Mouse (Mus musculus) kidney, embryonic 15.5 days (tissue): ENCODE results near the gene Ccnyl1. TPM values are rescaled to one million over a fixed set of nuclear protein-coding genes. Genes with fewer than 3 reads are reported as not detected.
A peak's percentile ranks its signal among the peaks of the same experiment; 100 is the strongest.

Source experiments
- ATAC-seq: fragments of 200-750 bp; cut with Nextera tagmentation; replicated peaks from 2 replicates; pipeline ENCODE4 v1.8.0; 2017; ENCODE audit warnings: moderate TSS enrichment; ENCODE audit not compliant: low FRiP score
- H3K27ac ChIP-seq: fragments of 300-500 bp; sonication (generic); 2 replicates; pipeline ENCODE4 v1.5.1; 2015; ENCODE audit warnings: mild to moderate bottlenecking, inconsistent platforms
- H3K27me3 ChIP-seq: fragments of 300-500 bp; sonication (generic); 2 replicates; pipeline ENCODE4 v1.6.1; 2015; ENCODE audit warnings: inconsistent platforms
- H3K36me3 ChIP-seq: fragments of 300-500 bp; sonication (generic); 2 replicates; pipeline ENCODE4 v1.6.1; 2015; ENCODE audit warnings: inconsistent platforms
- H3K4me1 ChIP-seq: fragments of 300-500 bp; sonication (generic); 2 replicates; pipeline ENCODE4 v1.6.1; 2015; ENCODE audit warnings: inconsistent platforms
- H3K4me2 ChIP-seq: fragments of 300-500 bp; sonication (generic); 2 replicates; pipeline ENCODE4 v1.6.1; 2015; ENCODE audit warnings: moderate library complexity, mild to moderate bottlenecking, inconsistent platforms
- H3K4me3 ChIP-seq: fragments of 300-500 bp; sonication (generic); replicated peaks from 2 replicates; pipeline ENCODE4 v1.5.1; 2015; ENCODE audit warnings: mild to moderate bottlenecking, inconsistent platforms
- H3K9ac ChIP-seq: fragments of 300-500 bp; sonication (generic); 2 replicates; pipeline ENCODE4 v1.6.1; 2015; ENCODE audit warnings: mild to moderate bottlenecking, inconsistent platforms
- H3K9me3 ChIP-seq: fragments of 300-500 bp; sonication (generic); replicated peaks from 2 replicates; pipeline ENCODE4 v1.6.1; 2016; ENCODE audit warnings: inconsistent platforms
- WGBS: fragments of 180-500 bp; shearing (Covaris S2); methylation state at CpG from one replicate; pipeline ENCODE4 v1.1.7; 2015; ENCODE audit warnings: mixed read lengths; 5-methylcytosine and 5-hydroxymethylcytosine counted together
- polyA plus RNA-seq: library from polyadenylated mRNA; unstranded; fragments of >200 nt; fragmentation: Nextera tagmentation; extraction: Ambion mirVana; gene quantifications from 2 replicates; pipeline ENCODE4 v1.2.1, GENCODE M21; 2015

Ccnyl1 gene
- polyA plus RNA-seq, 1 experiment from 2014 or later = 5.0 TPM

GRCm38 (mm10) chr1:64709891-64710290 is 19.6 kb downstream of the Ccnyl1 start:
- no peak overlapping the region for H3K4me2 ChIP-seq
- no peak for ATAC-seq
- no peak overlapping the region for H3K27ac ChIP-seq
- H3K9ac ChIP-seq = no peak overlapping the region
- H3K4me1 ChIP-seq = no peaks in the 10 kb centered on the region
- WGBS = 14% methylated on average over 2 of the region's 2 CpGs
- H3K4me3 ChIP-seq = no peak overlapping the region
- no peaks in the 10 kb centered on the region for H3K27me3 ChIP-seq
- H3K36me3 ChIP-seq = peaks cover 25% of the 10 kb centered on the region
- no peaks in the 10 kb centered on the region for H3K9me3 ChIP-seq

GRCm38 (mm10) chr1:64712006-64712760 is 21.9 kb downstream of the Ccnyl1 start:
- H3K36me3 ChIP-seq = peaks cover 40% of the 10 kb centered on the region
- H3K27ac ChIP-seq = no peak overlapping the region
- H3K9ac ChIP-seq = no peak overlapping the region
- ATAC-seq = no peak
- H3K4me1 ChIP-seq = no peaks in the 10 kb centered on the region
- WGBS = 82% methylated on average over 14 of the region's 14 CpGs
- no peaks in the 10 kb centered on the region for H3K27me3 ChIP-seq
- H3K9me3 ChIP-seq = no peaks in the 10 kb centered on the region
- H3K4me2 ChIP-seq = no peak overlapping the region
- no peak overlapping the region for H3K4me3 ChIP-seq

- Histone ChIP-seq H3K36me3 (peaks cover 47% of the 10 kb centered on the region), H3K27me3 (no peaks in the 10 kb centered on the region), H3K4me1 (no peaks in the 10 kb centered on the region), H3K9ac (no peak overlapping the region), H3K9me3 (no peaks in the 10 kb centered on the region), H3K4me3 (no peak overlapping the region), H3K4me2 (no peak overlapping the region), H3K27ac (no peak overlapping the region)
- no peak for ATAC-seq
- WGBS = 61% methylated on average over 2 of the region's 2 CpGs
These were observed 25.2 kb downstream of the Ccnyl1 start for GRCm38 (mm10) chr1:64715458-64715857.

- H3K9me3 ChIP-seq = no peaks in the 10 kb centered on the region
- WGBS = 83% methylated on average over 7 of the region's 7 CpGs
- no peak for ATAC-seq
- peaks cover 60% of the 10 kb centered on the region for H3K36me3 ChIP-seq
- no peaks in the 10 kb centered on the region for H3K4me1 ChIP-seq
- no peak overlapping the region for H3K9ac ChIP-seq
- no peak overlapping the region for H3K27ac ChIP-seq
- no peak overlapping the region for H3K4me3 ChIP-seq
- H3K27me3 ChIP-seq = no peaks in the 10 kb centered on the region
- no peak overlapping the region for H3K4me2 ChIP-seq
These were observed 26.5 kb downstream of the Ccnyl1 start for GRCm38 (mm10) chr1:64716589-64717304.

- 0 out of 2 replicates have a peak, but pooled peaks have one; percentile 66 for ATAC-seq
- H3K4me2 ChIP-seq = no peak overlapping the region
- H3K36me3 ChIP-seq = peaks cover 66% of the 10 kb centered on the region
- H3K27me3 ChIP-seq = no peaks in the 10 kb centered on the region
- no peak overlapping the region for H3K27ac ChIP-seq
- no peak overlapping the region for H3K4me3 ChIP-seq
- H3K4me1 ChIP-seq = no peaks in the 10 kb centered on the region
- no peak overlapping the region for H3K9ac ChIP-seq
- H3K9me3 ChIP-seq = no peaks in the 10 kb centered on the region
These were observed 27.2 kb downstream of the Ccnyl1 start for GRCm38 (mm10) chr1:64717504-64717903.

GRCm38 (mm10) chr1:64721034-64721587 is 30.9 kb downstream of the Ccnyl1 start:
- ATAC-seq = no peak
- Histone ChIP-seq H3K9me3 (no peaks in the 10 kb centered on the region), H3K4me3 (no peak overlapping the region), H3K27me3 (no peaks in the 10 kb centered on the region), H3K9ac (no peak overlapping the region), H3K36me3 (peaks cover 55% of the 10 kb centered on the region), H3K27ac (no peak overlapping the region), H3K4me1 (no peaks in the 10 kb centered on the region), H3K4me2 (no peak overlapping the region)
- WGBS = 79% methylated on average over 10 of the region's 10 CpGs

GRCm38 (mm10) chr1:64730046-64730445 is 39.8 kb downstream of the Ccnyl1 start:
- Histone ChIP-seq H3K9me3 (no peaks in the 10 kb centered on the region), H3K4me2 (no peak overlapping the region), H3K4me3 (no peak overlapping the region), H3K9ac (no peak overlapping the region), H3K4me1 (peaks cover 22% of the 10 kb centered on the region), H3K36me3 (peaks cover 12% of the 10 kb centered on the region), H3K27me3 (peaks cover 26% of the 10 kb centered on the region), H3K27ac (no peak overlapping the region)
- ATAC-seq = no peak
- WGBS = 81% methylated on average over 4 of the region's 4 CpGs

GRCm38 (mm10) chr1:64731341-64732020 is 41.2 kb downstream of the Ccnyl1 start:
- ATAC-seq = no peak
- Histone ChIP-seq H3K4me1 (peaks cover 37% of the 10 kb centered on the region), H3K9ac (no peak overlapping the region), H3K4me2 (no peak overlapping the region), H3K9me3 (no peaks in the 10 kb centered on the region), H3K4me3 (no peak overlapping the region), H3K36me3 (peaks cover 7% of the 10 kb centered on the region), H3K27ac (no peak overlapping the region), H3K27me3 (peaks cover 38% of the 10 kb centered on the region)
- 70% methylated on average over 16 of the region's 16 CpGs for WGBS

- no peaks in the 10 kb centered on the region for H3K9me3 ChIP-seq
- ATAC-seq = no peak
- H3K36me3 ChIP-seq = peaks cover 7% of the 10 kb centered on the region
- H3K4me1 ChIP-seq = peaks cover 38% of the 10 kb centered on the region
- H3K27ac ChIP-seq = no peak overlapping the region
- H3K27me3 ChIP-seq = peaks cover 38% of the 10 kb centered on the region
- no peak overlapping the region for H3K4me2 ChIP-seq
- 50% methylated on average over 10 of the region's 10 CpGs for WGBS
- H3K9ac ChIP-seq = no peak overlapping the region
- no peak overlapping the region for H3K4me3 ChIP-seq
These were observed 41.9 kb downstream of the Ccnyl1 start for GRCm38 (mm10) chr1:64732161-64732560.

- H3K4me1 ChIP-seq = peaks cover 38% of the 10 kb centered on the region
- WGBS = 60% methylated on average over 7 of the region's 7 CpGs
- 0 out of 2 replicates have a peak overlapping the region, but pooled peaks have one; percentile 12 for H3K4me2 ChIP-seq
- H3K36me3 ChIP-seq = peaks cover 7% of the 10 kb centered on the region
- H3K9ac ChIP-seq = no peak overlapping the region
- no peak for ATAC-seq
- H3K4me3 ChIP-seq = no peak overlapping the region
- no peaks in the 10 kb centered on the region for H3K9me3 ChIP-seq
- H3K27me3 ChIP-seq = peaks cover 38% of the 10 kb centered on the region
- no peak overlapping the region for H3K27ac ChIP-seq
These were observed 42.5 kb downstream of the Ccnyl1 start for GRCm38 (mm10) chr1:64732637-64733200.

- 41% methylated on average over 11 of the region's 11 CpGs for WGBS
- H3K36me3 ChIP-seq = peaks cover 7% of the 10 kb centered on the region
- ATAC-seq = no peak
- H3K9me3 ChIP-seq = no peaks in the 10 kb centered on the region
- H3K4me1 ChIP-seq = peaks cover 46% of the 10 kb centered on the region
- no peak overlapping the region for H3K9ac ChIP-seq
- H3K4me2 ChIP-seq = peak overlapping the region; percentile 96; the same call in 1 of the 2 replicates
- no peak overlapping the region for H3K27ac ChIP-seq
- peak overlapping the region; percentile 14; the same call in 1 of the 2 replicates for H3K4me3 ChIP-seq
- peaks cover 38% of the 10 kb centered on the region for H3K27me3 ChIP-seq
These were observed 43.4 kb downstream of the Ccnyl1 start for GRCm38 (mm10) chr1:64733453-64734245.
